Mouse (Mus musculus) adrenal gland, postnatal 25 days (tissue): ENCODE results near the gene Cnbd2. TPM values are rescaled to one million over a fixed set of nuclear protein-coding genes. Genes with fewer than 3 reads are reported as not detected.

Experiments used
- DNase-seq: peaks from one replicate; pipeline ENCODE4 v3.0.0; 2021; ENCODE audit warnings: mixed read lengths
- long read RNA-seq: library from polyadenylated mRNA; stranded (forward); transcript quantifications from one replicate; pipeline ENCODE4 v2.0.0, GENCODE M21; 2021
- total RNA-seq: library from RNA; stranded (reverse); gene quantifications from 2 replicates; pipeline ENCODE4 v1.2.3, GENCODE M21; 2021

The Cnbd2 gene
- total RNA-seq = 2.5 and 3.6 TPM in 2 replicates
- long read RNA-seq, partial matches to known transcripts = 1 of 6 reads
- long read RNA-seq, other reads (novel, unspliced or antisense) = 5 of 6 reads

DNA sequence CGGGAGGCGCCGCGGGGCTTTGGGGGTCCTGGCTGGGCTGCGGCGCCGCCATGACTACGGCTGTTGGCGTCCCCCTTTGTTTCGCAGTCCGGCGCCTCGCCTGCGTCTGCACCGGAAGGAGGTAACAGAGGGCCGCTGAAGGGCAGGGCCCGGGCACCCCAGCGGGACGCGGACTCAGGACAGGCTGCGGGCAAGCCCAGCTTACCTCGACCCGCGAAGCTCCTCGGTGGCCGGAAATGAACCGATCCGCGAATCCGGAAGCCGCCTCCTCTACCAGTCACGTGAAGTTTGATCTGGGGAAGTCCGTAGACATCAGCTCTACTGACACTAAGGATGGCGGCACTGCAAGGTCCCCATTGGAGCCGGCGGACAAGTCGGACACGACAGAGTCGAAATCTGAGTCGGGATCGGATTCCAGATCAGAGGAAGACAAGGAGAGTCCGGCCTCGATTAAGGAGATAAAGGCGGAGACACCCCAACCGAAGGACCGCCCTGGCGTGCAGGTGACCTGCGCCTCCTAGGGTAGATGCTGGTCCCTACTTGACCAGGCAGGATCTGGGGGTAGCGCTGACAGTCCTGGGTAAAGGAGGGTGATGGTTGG, at the start of gene Cnbd2, which contains the start of gene Scand1:
Gene Cnbd2 (plus strand): TSS at position 3 of the 601 bp plus-strand sequence.
Gene Scand1 (minus strand): TSS at position 408 of the 601 bp plus-strand sequence.
- peak; percentile 81 for DNase-seq

DNA sequence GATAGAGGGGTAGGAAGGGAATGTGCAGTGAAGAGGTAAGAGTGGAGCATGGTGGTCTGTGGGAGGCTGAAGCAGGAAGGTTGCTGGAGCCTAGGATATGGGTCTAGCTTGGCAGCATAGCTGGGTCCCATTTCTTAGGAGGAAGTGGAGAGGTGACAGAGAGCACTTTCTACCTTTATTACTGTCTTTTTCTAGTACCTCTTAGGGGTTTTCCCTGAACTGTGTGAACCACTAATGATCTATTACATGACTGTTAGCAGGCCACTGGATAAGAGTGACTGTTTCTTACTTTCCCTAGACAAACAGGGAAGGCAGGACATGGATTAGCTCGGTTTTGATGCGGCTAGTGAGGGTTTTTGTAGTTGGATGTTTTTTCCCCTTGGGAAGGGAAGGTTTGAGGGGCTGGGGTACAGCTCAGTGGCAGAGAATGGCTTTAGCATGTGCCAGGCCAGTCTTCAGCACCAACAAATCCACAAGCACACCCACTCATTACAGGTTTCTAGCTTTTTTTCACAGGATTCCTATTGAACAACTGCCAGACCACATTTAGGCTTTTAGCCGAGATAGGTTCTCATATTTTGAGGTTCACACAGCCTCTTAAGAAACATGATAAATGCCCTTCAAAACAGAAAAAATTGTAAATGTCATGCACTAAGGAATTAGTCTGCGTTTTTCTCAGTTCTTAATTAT, 48.8 kb upstream of the Cnbd2 start:
- no peak for DNase-seq

DNA sequence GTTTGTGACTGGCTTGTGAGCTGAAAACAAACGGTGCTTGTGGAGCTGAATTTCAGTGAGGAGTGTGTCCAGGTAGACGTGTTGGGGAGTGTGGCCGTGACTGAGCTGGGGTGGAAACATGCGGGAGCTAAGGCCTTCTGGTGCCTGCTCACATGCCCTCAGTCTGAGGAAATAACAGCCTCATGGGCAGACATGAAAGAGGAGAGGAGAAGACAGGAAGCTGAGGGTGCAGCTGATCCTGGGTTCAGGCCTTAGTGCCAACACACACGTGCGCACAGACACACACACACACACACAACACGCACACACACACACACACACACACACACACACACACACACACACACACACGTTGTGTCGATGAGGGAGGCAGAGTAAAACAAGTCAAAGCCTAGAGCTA, 44.5 kb upstream of the Cnbd2 start:
- DNase-seq = no peak

GRCm38 (mm10) chr2:156272553-156272952, 39.5 kb upstream of the Cnbd2 start:
- no peak for DNase-seq

GRCm38 (mm10) chr2:156278226-156279017, 33.7 kb upstream of the Cnbd2 start:
- DNase-seq = peak; percentile 73

DNA sequence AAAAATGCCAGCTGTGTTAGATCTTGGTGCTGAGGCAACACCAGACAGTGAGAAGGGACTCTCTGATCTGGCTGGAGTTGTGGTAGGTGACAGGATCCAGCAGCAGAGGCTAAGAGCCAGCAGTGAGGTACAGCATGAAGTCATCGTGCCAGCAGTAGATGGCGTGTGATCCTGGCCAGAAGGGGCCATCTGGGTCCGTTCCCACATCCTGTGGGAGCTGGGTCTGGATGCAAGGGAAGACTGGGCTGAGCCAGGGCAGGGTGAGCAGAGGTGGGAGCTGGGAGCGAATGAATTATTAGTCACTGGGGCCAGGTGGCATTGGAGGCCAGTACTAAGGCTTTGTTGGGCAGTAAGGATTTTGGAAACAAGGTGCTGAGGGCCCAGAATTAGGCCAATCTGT, 30.9 kb upstream of the Cnbd2 start:
- no peak for DNase-seq

DNA sequence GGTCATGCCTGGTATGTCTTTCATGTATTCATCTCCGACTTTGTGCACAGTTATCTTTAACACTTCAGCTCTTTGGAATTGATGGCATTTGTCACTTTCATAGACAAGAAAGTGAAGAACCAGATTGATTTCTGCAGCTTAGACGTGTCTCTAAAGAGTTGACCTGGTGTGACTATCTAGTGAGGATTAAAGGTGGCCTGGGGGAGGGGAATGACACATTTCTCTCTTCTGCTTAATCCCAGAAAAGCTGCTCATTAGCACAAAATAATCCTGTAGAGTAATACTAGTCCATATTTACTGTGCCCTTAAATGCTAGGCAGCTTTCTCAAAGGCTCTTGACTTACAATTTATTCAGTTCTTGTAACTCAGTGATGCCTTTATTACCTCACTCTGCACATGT, 26.9 kb upstream of the Cnbd2 start:
- DNase-seq = no peak

DNA sequence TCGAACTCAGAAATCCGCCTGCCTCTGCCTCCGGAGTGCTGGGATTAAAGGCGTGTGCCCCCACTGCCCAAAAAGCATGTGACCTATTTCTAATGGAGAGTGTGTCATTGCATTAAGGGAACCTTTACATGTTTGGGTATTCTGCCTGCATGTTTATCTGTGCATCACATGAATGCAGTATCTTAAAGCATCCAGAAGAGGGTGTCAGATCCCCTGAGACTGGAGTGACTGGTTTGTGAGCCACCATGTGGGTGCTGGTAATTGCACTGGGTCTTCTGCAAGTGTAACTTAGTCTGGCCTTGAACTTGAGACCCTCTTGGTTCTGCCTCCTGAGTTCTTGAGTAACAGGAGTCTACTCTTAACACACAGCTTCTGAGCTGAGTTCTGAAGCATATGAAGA, 25.4 kb upstream of the Cnbd2 start:
- DNase-seq = no peak

GRCm38 (mm10) chr2:156288222-156288621, 23.9 kb upstream of the Cnbd2 start:
- no peak for DNase-seq

GRCm38 (mm10) chr2:156289552-156290160, 22.4 kb upstream of the Cnbd2 start:
- no peak for DNase-seq

GRCm38 (mm10) chr2:156291998-156292397, 20.1 kb upstream of the Cnbd2 start:
- DNase-seq = no peak

GRCm38 (mm10) chr2:156295601-156296063, 16.5 kb upstream of the Cnbd2 start:
- no peak for DNase-seq

- no peak for DNase-seq
Observed at GRCm38 (mm10) chr2:156296190-156296589, 15.9 kb upstream of the Cnbd2 start.

GRCm38 (mm10) chr2:156297653-156298052, 14.4 kb upstream of the Cnbd2 start:
- DNase-seq = no peak

DNA sequence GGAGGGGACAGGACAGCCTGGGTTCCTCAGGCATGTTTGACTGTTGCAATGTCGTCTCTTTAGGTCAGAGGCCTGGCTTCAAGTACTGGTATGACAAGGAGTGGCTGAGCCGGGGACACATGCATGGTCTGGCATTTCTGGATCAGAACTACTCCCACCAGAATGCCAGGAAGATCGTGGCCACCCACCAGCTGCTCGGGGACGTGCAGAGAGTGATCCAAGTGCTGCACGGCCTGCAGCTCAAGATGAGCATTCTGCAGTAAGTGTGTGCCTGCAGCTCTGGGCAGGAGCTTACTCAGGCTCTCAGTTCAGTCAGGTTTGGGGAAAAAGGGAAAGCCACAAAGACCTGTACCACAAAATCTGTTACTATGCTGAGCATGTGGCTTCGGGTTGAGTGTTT, 13.6 kb upstream of the Cnbd2 start:
- no peak for DNase-seq

DNA sequence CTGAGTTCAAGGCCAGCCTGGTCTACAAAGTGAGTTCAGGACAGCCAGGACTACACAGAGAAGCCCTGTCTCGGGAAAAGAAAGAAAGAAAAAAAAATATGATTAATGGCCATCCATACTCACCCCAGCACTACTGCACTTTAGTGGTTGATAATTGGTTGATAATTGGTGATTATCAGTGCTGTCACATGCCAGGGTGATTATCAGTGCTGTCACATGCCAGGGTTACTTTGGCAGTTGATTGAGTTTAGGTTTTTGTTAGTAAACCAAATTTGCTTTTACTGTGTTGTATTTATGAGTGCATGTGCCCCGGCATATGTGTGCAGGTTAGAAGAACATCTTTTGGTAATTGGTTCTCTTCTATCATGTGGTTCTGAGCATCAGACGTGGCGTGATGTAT, 10.0 kb upstream of the Cnbd2 start:
- no peak for DNase-seq

DNA sequence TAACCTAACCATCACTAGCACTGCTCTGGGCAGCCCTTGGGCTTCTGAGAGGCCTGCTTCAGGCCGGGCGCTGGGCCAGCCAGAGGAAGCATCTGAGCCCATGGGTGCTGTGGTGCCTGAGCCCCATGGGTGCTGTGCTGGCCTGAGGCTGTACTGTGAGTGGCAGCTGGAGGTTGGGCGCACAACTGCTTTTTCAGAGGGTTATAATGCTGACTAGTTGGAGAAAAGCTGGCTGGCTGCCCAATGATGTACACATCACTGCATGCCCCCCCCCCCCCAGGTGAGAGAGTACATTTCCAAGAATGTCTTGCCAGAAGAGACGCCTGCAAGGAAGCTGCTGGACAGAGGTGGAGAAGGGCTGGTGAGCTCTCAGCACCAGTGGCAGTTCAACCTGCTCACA, 7.7 kb upstream of the Cnbd2 start:
- DNase-seq = no peak

GRCm38 (mm10) chr2:156305818-156306217, 6.3 kb upstream of the Cnbd2 start:
- DNase-seq = no peak

DNA sequence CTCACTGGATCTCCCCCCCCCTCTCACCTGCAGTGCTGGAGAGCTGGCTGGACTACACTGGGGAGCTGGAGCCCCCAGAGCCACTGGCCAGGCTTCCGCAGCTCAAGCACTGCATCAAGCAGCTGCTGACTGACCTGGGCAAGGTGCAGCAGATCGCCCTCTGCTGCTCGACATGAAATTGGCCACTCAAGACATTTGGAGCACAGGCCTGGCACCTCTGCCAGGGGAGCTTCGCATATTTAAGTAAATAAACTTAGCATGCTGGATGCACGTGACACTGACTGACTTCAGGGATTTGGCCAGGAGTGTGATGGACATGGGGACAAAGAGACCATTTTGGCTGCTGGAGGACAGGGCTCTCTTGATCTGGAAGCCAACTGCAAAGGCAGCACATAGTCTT, 4.8 kb upstream of the Cnbd2 start:
- no peak for DNase-seq

GRCm38 (mm10) chr2:156309948-156310347, 2.2 kb upstream of the Cnbd2 start:
- DNase-seq = no peak

DNA sequence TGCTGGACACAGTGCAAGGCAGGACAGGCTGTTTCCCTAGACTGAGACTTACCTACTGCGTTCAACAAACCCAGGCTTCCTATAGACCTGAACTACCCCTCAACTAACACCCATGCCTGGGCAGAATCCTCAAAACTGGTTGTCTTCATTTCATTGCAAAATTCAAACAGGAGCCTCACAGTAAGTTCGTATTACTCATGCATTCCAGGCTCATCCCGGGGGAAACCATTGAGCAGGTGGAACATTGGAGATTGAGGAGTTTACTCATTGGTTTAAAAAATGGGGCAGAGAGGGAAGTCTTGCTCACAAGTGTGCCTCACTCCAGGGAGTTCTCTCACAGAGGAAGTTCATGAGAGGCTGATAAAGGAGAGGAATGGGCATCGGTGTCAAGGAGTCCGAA, 1.6 kb upstream of the Cnbd2 start:
- no peak for DNase-seq

GRCm38 (mm10) chr2:156310945-156311344, 1.2 kb upstream of the Cnbd2 start:
- DNase-seq = no peak

- no peak for DNase-seq
Observed at GRCm38 (mm10) chr2:156311441-156311840, 658 bp upstream of the Cnbd2 start.
